Mouse (Mus musculus) erythroblast, embryonic 14.5 days (primary cell): ENCODE data around the gene Zfp787.

Source experiments
- GATA1 ChIP-seq: IDR thresholded peaks from 2 replicates; pipeline ENCODE4 v1.6.1; 2012; ENCODE audit warnings: low read length, inconsistent platforms, mixed read lengths
- TAL1 ChIP-seq: IDR thresholded peaks from 3 replicates; pipeline ENCODE4 v1.6.1; 2012; ENCODE audit warnings: low read length, inconsistent platforms, mixed read lengths

- TF ChIP-seq GATA1: no peak
- no peak for TF ChIP-seq TAL1
These were observed 28.9 kb downstream of the Zfp787 start for GRCm38 (mm10) chr7:6126690-6127448.
